Mouse (Mus musculus): ENCODE results near the gene Olfr391-ps.

The Olfr391-ps gene

DNA sequence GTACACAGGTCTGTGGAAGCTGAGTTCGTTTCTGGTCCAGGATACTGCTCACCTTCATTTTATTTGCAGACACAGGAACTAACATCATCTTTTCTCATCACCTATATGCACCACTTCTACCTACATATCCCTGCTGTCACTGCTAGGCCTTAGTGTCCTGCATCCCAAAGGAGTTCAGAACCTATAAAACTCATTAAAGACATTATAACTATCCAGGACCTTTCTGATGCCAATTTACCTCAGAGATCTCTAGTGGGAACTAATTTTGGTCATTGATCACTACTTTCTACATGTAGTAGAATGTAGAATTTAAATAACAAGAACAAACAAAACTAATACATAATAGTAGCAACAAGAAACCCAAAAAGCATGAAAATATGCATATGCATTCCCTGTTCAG is at the start of gene Olfr391-ps:
Gene Olfr391-ps (minus strand): TSS at position 101 of the 400 bp plus-strand sequence.
- DNase-seq (ENCODE audit: low spot score) = no peak

DNA sequence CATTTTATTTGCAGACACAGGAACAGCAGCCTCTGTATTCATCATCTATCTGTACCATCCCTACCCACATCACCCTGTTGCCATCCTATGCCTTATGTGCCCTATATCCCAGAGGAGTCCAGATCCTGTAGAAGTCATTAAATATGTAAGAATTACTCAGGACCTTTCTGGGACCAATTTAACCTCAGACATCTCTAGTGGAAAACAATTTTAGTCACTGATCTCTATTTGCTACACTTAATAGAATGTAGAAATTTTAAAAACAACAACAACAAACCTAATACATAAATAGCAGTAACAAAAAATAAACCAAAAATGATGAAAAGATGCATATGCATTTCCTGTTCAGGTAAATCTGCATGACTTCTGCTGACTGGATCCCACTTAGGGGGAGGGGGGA is 48.5 kb upstream of the Olfr391-ps start, which contains the start of gene Olfr393:
Gene Olfr393 (minus strand): TSS at position 101 of the 400 bp plus-strand sequence.
- no peak for DNase-seq (ENCODE audit: low spot score)

DNA sequence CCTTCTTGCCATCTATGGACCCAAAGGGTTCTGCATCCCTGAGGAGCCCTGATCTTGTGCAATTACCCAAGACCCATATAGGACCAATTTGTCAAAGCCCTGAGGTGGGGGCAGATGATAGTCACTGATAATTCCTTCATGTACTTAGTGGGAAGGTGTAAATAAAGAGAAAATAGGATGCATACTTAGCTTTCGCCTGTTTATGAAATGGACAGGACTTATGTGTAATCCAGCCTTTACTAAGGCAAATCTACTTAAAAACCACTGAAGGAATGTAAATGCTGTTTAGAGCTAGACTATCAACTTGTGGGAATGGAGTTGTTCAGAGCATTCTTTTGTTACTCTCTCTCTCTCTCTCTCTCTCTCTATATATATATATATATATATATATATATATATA is 14.1 kb upstream of the Olfr391-ps start, which contains the start of gene Olfr392:
Gene Olfr392 (minus strand): TSS at position 101 of the 400 bp plus-strand sequence.
- DNase-seq (ENCODE audit: low spot score) = no peak

DNA sequence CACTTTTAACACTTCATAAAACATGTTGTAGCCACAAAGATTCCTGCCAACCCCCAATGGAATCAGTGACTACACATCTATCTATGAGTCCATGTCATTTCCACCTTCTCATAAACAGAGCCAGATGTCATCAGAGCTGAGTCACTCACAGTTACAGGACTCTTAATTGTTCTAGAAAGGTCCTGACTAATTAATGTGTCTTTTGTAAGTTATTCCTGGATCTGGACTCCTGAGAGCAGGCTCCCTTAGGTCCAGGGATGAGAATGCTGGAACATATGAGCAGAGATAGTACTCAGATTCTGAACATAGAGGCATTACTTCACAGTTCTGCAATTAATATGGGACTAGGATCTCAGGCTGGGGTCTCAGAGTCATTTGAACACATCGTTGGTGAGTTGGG is 20.2 kb downstream of the Olfr391-ps start, which contains the start of gene Olfr390:
Gene Olfr390 (plus strand): TSS at position 301 of the 400 bp plus-strand sequence.
- no peak for DNase-seq (ENCODE audit: low spot score)

DNA sequence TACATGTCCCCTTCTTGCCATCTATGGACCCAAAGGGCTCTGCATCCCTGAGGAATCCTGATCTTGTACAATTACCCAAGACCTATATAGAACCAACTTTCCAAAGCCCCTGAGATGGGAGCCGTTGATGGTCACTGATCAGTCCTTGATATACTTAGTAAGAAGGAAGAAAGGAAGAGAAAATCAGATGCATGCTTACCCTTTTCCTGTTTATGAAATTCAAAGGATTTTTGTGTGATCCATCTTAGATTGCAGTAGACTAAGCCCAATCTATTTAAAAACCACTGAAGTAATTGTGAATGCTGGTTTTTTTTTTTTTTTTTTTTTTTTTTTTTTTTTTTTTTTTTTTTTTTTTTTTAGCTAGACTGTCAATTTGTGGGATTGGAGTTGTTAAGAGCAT is 22.2 kb downstream of the Olfr391-ps start, which contains the start of gene Olfr389:
Gene Olfr389 (minus strand): TSS at position 101 of the 400 bp plus-strand sequence.
- DNase-seq (ENCODE audit: low spot score) = no peak

DNA sequence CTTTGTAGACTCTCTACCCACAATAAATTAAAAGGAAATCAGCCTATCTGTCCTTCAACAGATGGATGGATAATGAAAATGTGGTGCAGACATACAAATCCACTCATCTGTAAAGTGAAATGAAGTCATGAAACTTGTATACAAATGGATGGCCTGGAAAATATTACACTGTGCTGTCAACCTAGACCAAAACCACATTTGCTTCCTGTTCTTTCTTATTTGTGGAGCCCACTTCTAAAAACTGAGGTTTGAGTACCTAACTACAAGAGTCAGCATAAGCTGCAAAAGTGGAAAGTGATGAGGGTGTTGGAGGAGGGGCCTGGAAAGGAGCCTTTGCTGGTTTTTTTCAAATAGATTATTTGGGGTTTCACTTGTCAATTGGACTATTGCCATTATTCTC is 43.7 kb downstream of the Olfr391-ps start:
- DNase-seq (ENCODE audit: low spot score) = no peak
